Mouse (Mus musculus): ENCODE results near the gene Whamm. TPM values are rescaled to one million over a fixed set of nuclear protein-coding genes. Genes with fewer than 3 reads are reported as not detected.

Gene Whamm
- total and polyA plus RNA-seq, 2 experiments from 2014 or later: 3.1 to 6.6 TPM

GRCm38 (mm10) chr7:81585326-81585725, 14.3 kb downstream of the Whamm start:
- WGBS: 78% methylated on average over 7 of the region's 7 CpGs
- DNase-seq (ENCODE audit: low spot score): no peak
- H3K36me3 ChIP-seq (replicated peaks; ENCODE audit: control insufficient read depth, insufficient read depth, low read length): peaks cover 59% of the 10 kb centered on the region

GRCm38 (mm10) chr7:81587238-81587637, 16.2 kb downstream of the Whamm start:
- DNase-seq (ENCODE audit: low spot score) (no peak), ATAC-seq (ENCODE audit: insufficient read depth, low read depth) (no peak)
- H3K9me3 ChIP-seq (replicated peaks; ENCODE audit: control insufficient read depth, low read length): no peaks in the 10 kb centered on the region
- WGBS: 91% methylated on average over 4 of the region's 4 CpGs
- no peak overlapping the region for H3K4me3 ChIP-seq (ENCODE audit: low read depth, low read length)
- no peaks in the 10 kb centered on the region for H3K27me3 ChIP-seq (ENCODE audit: control insufficient read depth, insufficient read depth, low read length)
- H3K4me1 ChIP-seq (ENCODE audit: control insufficient read depth, insufficient read depth): no peaks in the 10 kb centered on the region
- no peak overlapping the region for H3K27ac ChIP-seq (ENCODE audit: low read depth)
- peaks cover 77% of the 10 kb centered on the region for H3K36me3 ChIP-seq (replicated peaks; ENCODE audit: control insufficient read depth, insufficient read depth, low read length)
- no peak overlapping the region for H3K4me2 ChIP-seq (ENCODE audit: low read depth, low read length)
- no peak overlapping the region for H3K9ac ChIP-seq (replicated peaks; ENCODE audit: low read depth, low read length)
- TF ChIP-seq EP300 (IDR thresholded peaks at IDR 0.05; ENCODE audit: low read depth) (no peak), CTCF (IDR thresholded peaks at IDR 0.05; ENCODE audit: low read depth) (no peak)

More at GRCm38 (mm10) chr7:81585326-81585725, 14.3 kb downstream of the Whamm start:
- Histone ChIP-seq H3K27me3 (ENCODE audit: control insufficient read depth, insufficient read depth, low read length) (no peaks in the 10 kb centered on the region), H3K27ac (ENCODE audit: low read depth) (no peak overlapping the region), H3K4me3 (ENCODE audit: low read depth, low read length) (no peak overlapping the region), H3K9me3 (replicated peaks; ENCODE audit: control insufficient read depth, low read length) (no peaks in the 10 kb centered on the region), H3K4me1 (ENCODE audit: control insufficient read depth, insufficient read depth) (no peaks in the 10 kb centered on the region), H3K9ac (replicated peaks; ENCODE audit: low read depth, low read length) (no peak overlapping the region), H3K4me2 (ENCODE audit: low read depth, low read length) (no peak overlapping the region)
- no peak for ATAC-seq (ENCODE audit: insufficient read depth, low read depth)
- TF ChIP-seq EP300 (IDR thresholded peaks at IDR 0.05; ENCODE audit: low read depth): no peak

GRCm38 (mm10) chr7:81592686-81593085, 21.6 kb downstream of the Whamm start:
- Histone ChIP-seq H3K4me3 (ENCODE audit: low read depth, low read length) (no peak overlapping the region), H3K4me2 (ENCODE audit: low read depth, low read length) (no peak overlapping the region), H3K27me3 (ENCODE audit: control insufficient read depth, insufficient read depth, low read length) (no peaks in the 10 kb centered on the region), H3K27ac (ENCODE audit: low read depth) (no peak overlapping the region), H3K9me3 (replicated peaks; ENCODE audit: control insufficient read depth, low read length) (no peaks in the 10 kb centered on the region), H3K4me1 (ENCODE audit: control insufficient read depth, insufficient read depth) (no peaks in the 10 kb centered on the region), H3K9ac (replicated peaks; ENCODE audit: low read depth, low read length) (no peak overlapping the region), H3K36me3 (replicated peaks; ENCODE audit: control insufficient read depth, insufficient read depth, low read length) (peaks cover 94% of the 10 kb centered on the region)
- ATAC-seq (ENCODE audit: insufficient read depth, low read depth): no peak
- 86% methylated on average over 9 of the region's 9 CpGs for WGBS
- TF ChIP-seq CTCF (IDR thresholded peaks at IDR 0.05; ENCODE audit: low read depth): no peak
- TF ChIP-seq EP300 (IDR thresholded peaks at IDR 0.05; ENCODE audit: low read depth): no peak
- no peak for DNase-seq (ENCODE audit: low spot score)

GRCm38 (mm10) chr7:81593387-81593786, 22.3 kb downstream of the Whamm start:
- H3K4me1 ChIP-seq (ENCODE audit: control insufficient read depth, insufficient read depth): no peaks in the 10 kb centered on the region
- H3K9me3 ChIP-seq (replicated peaks; ENCODE audit: control insufficient read depth, low read length): no peaks in the 10 kb centered on the region
- peaks cover 94% of the 10 kb centered on the region for H3K36me3 ChIP-seq (replicated peaks; ENCODE audit: control insufficient read depth, insufficient read depth, low read length)
- no peak for DNase-seq (ENCODE audit: low spot score)
- TF ChIP-seq CTCF (IDR thresholded peaks at IDR 0.05; ENCODE audit: low read depth): no peak
- no peak for TF ChIP-seq EP300 (IDR thresholded peaks at IDR 0.05; ENCODE audit: low read depth)
- H3K4me2 ChIP-seq (ENCODE audit: low read depth, low read length): no peak overlapping the region
- H3K27me3 ChIP-seq (ENCODE audit: control insufficient read depth, insufficient read depth, low read length): no peaks in the 10 kb centered on the region
- WGBS: 84% methylated on average over 8 of the region's 8 CpGs
- H3K4me3 ChIP-seq (ENCODE audit: low read depth, low read length): no peak overlapping the region
- H3K9ac ChIP-seq (replicated peaks; ENCODE audit: low read depth, low read length): no peak overlapping the region
- no peak for ATAC-seq (ENCODE audit: insufficient read depth, low read depth)
- no peak overlapping the region for H3K27ac ChIP-seq (ENCODE audit: low read depth)

GRCm38 (mm10) chr7:81595056-81595455, 24.0 kb downstream of the Whamm start:
- no peak overlapping the region for H3K4me2 ChIP-seq (ENCODE audit: low read depth, low read length)
- H3K27me3 ChIP-seq (ENCODE audit: control insufficient read depth, insufficient read depth, low read length): no peaks in the 10 kb centered on the region
- H3K4me1 ChIP-seq (ENCODE audit: control insufficient read depth, insufficient read depth): no peaks in the 10 kb centered on the region
- DNase-seq (ENCODE audit: low spot score) (no peak), ATAC-seq (ENCODE audit: insufficient read depth, low read depth) (no peak)
- no peak overlapping the region for H3K4me3 ChIP-seq (ENCODE audit: low read depth, low read length)
- 46% methylated on average over 5 of the region's 5 CpGs for WGBS
- H3K27ac ChIP-seq (ENCODE audit: low read depth): no peak overlapping the region
- H3K9ac ChIP-seq (replicated peaks; ENCODE audit: low read depth, low read length): no peak overlapping the region
- TF ChIP-seq EP300 (IDR thresholded peaks at IDR 0.05; ENCODE audit: low read depth) (no peak), CTCF (IDR thresholded peaks at IDR 0.05; ENCODE audit: low read depth) (no peak)
- peaks cover 92% of the 10 kb centered on the region for H3K36me3 ChIP-seq (replicated peaks; ENCODE audit: control insufficient read depth, insufficient read depth, low read length)
- H3K9me3 ChIP-seq (replicated peaks; ENCODE audit: control insufficient read depth, low read length): no peaks in the 10 kb centered on the region

GRCm38 (mm10) chr7:81596086-81596485, 25.0 kb downstream of the Whamm start:
- DNase-seq (ENCODE audit: low spot score) (no peak), ATAC-seq (ENCODE audit: insufficient read depth, low read depth) (no peak)
- Histone ChIP-seq H3K9me3 (replicated peaks; ENCODE audit: control insufficient read depth, low read length) (no peaks in the 10 kb centered on the region), H3K27ac (ENCODE audit: low read depth) (no peak overlapping the region), H3K9ac (replicated peaks; ENCODE audit: low read depth, low read length) (no peak overlapping the region), H3K4me3 (ENCODE audit: low read depth, low read length) (no peak overlapping the region), H3K36me3 (replicated peaks; ENCODE audit: control insufficient read depth, insufficient read depth, low read length) (peaks cover 82% of the 10 kb centered on the region), H3K4me1 (ENCODE audit: control insufficient read depth, insufficient read depth) (no peaks in the 10 kb centered on the region), H3K27me3 (ENCODE audit: control insufficient read depth, insufficient read depth, low read length) (no peaks in the 10 kb centered on the region), H3K4me2 (ENCODE audit: low read depth, low read length) (no peak overlapping the region)
- TF ChIP-seq CTCF (IDR thresholded peaks at IDR 0.05; ENCODE audit: low read depth): no peak
- no peak for TF ChIP-seq EP300 (IDR thresholded peaks at IDR 0.05; ENCODE audit: low read depth)
- 79% methylated on average over 6 of the region's 6 CpGs for WGBS

All from heart, postnatal 0 days (tissue).